Mouse (Mus musculus): ENCODE data around the gene Bmp10.

- no peak for TF ChIP-seq CTCF (IDR thresholded peaks at IDR 0.05; ENCODE audit: extremely low read depth, insufficient read length, insufficient replicate concordance, low read depth, low read length)
- no peak for TF ChIP-seq POLR2A (IDR thresholded peaks at IDR 0.05; ENCODE audit: low read depth, low read length)
These were observed 28.8 kb upstream of the Bmp10 start for GRCm38 (mm10) chr6:87399886-87400566.

Data from small intestine, adult 2 months (tissue).